Mouse (Mus musculus): ENCODE results near the gene Klhl21. TPM values are rescaled to one million over a fixed set of nuclear protein-coding genes. Genes with fewer than 3 reads are reported as not detected.

The Klhl21 gene
- total RNA-seq (2023) = 26.0 TPM

DNA sequence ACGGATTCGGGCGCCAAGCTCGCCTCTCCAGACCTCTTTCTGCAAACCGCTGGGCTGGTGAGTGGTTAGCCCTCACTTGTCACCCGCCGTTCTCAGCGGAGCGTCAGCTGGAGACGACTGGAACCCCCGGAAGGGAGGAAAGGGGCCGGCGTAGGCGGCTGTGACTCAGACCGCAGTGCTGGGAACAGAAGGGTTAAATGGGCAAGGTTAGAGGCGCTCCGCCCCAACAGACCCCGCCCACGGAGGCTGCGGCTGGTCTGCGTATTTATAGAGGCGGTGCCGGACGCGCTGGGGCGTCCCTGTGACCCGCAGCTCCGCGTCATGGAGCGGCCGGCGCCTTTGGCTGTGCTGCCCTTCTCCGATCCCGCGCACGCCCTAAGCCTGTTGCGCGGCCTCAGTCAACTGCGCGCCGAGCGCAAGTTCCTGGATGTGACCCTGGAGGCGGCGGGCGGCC is at the start of gene Klhl21:
TSS of gene Klhl21 (plus strand) at position 182 of the 454 bp plus-strand sequence.

DNA sequence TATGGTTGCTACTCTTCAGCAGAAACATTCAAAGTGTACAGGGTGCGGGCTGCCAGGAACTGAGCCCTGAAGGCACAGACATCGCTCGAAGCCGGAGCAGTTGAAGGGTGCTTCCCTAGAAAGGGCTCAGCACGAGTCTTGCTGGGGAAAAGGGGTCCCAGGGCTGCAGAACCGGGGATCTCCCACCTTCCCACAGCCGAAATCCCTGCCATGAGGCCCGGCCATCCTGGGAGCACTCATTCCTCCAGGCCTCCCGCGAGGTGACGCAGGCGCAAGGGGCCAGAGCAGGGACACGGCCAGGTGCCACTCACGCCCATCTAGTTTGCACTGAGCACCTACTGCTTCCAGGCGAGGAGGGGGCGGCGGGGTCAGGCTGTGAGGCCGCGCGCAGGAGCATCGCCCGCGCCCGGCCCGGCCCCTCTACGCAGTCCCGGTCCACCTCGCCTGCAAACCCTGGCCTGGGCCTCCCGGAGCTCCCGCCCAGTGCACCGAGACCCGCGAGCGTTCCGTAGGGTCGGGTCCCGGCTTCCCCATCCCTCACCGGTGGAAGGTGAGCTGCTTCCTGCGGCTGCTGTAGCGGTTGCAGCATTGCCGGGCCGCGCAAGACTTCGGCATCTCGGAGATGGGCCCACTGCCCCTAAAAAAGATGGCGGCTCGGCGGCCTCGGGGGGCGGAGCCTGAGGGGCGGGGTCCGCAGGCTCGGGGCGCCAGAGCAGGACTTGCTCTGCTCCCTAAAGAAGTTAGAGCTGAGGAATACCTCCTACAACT is 20.1 kb upstream of the Klhl21 start, which contains the start of gene Thap3:
TSS of gene Thap3 (minus strand) at position 656 of the 768 bp plus-strand sequence.

GRCm38 (mm10) chr4:151996173-151996950 is 12.2 kb upstream of the Klhl21 start, which contains the start of gene Phf13:
TSS of gene Phf13 (minus strand) at chr4:151996258.

DNA sequence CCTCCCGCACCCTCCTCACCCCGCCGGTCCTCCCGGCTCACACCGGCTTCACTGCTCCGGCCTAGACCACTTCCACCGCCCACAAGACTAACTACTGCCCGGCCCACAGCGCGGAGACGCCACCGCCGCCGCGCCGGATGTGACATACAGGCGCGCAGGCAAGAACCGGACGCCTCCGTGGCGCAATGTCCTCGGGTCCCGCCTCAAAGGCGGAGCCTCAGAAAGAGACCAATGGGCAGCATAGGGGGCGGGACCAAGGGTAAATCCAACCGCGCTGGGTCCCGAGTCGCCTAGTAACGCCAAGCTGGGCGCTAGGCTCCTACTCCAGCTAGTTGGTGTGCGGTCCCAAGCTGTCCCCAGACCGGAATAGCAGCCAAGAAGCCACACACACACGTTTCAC is 18.9 kb downstream of the Klhl21 start, which contains the start of gene Zbtb48:
TSS of gene Zbtb48 (minus strand) at position 148 of the 400 bp plus-strand sequence.

GRCm38 (mm10) chr4:152038225-152038984 is 29.8 kb downstream of the Klhl21 start, which contains the start of gene Tas1r1:
TSS of gene Tas1r1 (minus strand) at chr4:152038568.

DNA sequence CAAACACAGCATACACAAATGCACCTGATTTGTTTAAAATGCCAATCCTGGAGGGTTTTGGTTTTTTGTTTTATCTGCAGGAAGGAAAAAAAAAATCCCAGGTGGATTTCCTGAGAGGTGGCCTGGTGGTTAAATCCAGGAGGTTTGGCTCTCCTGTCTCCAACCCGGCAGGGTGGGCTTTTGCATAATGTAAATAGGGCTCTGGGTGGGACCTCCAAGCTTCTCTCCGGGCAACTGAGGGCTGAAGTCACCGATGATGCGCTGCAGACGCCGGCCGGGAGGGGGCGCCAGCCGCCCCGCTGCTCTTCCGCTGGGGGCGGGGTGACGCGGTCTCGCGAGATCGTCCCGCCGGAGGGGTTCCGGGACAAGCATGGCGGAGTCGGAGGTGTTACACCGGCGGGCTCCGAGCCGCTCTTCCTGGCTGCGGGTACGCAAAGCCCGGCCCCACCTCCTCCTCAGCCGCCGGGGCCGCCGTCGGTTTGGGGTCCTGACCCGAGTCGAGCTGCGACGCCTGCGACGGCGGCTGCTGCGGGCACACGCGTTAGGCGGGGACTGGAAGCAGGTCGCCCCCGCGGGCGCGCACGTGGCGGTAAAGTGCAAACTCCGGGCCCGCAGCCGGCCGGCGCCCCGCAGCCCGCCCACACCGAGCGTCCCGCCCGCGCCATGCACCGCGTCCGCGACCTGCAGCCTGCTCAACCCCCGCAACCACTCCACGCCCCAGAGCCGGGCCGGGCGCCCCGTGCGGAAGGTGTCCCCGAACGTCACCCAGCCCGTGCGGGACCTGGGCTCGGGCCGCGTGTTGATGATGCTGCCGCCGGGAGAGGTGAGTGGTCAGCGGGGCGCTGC is 30.6 kb downstream of the Klhl21 start, which contains the start of gene Nol9:
TSS of gene Nol9 (plus strand) at position 337 of the 846 bp plus-strand sequence.

Other genes with a start within 250 kb of the Klhl21 start
- 53.2 TPM for gene Camta1, start 146.9 kb upstream of the Klhl21 start, total RNA-seq (2023)
- gene Dnajc11, start 75.1 kb upstream of the Klhl21 start, total RNA-seq (2023) = 52.0 TPM
- 39.3 TPM for gene Thap3, start 19.8 kb upstream of the Klhl21 start, total RNA-seq (2023)
- 6.7 TPM for gene Phf13, start 12.5 kb upstream of the Klhl21 start, total RNA-seq (2023)
- gene Zbtb48, start 18.9 kb downstream of the Klhl21 start, total RNA-seq (2023) = 19.7 TPM
- gene Tas1r1, start 29.8 kb downstream of the Klhl21 start, total RNA-seq (2023) = not detected
- gene Nol9, start 30.5 kb downstream of the Klhl21 start, total RNA-seq (2023) = 43.3 TPM
- 2.4 TPM for gene Plekhg5, start 63.7 kb downstream of the Klhl21 start, total RNA-seq (2023)
- 9.0 TPM for gene Tnfrsf25, start 107.1 kb downstream of the Klhl21 start, total RNA-seq (2023)
- gene Espn, start 143.6 kb downstream of the Klhl21 start, total RNA-seq (2023) = 0.64 TPM
- not detected for gene Hes2, start 150.1 kb downstream of the Klhl21 start, total RNA-seq (2023)
- 11.1 TPM for gene Acot7, start 169.3 kb downstream of the Klhl21 start, total RNA-seq (2023)